Mouse (Mus musculus) intestine, postnatal 0 days (tissue): ENCODE results near the gene Col28a1. TPM values are rescaled to one million over a fixed set of nuclear protein-coding genes. Genes with fewer than 3 reads are reported as not detected.

Source experiments
- ATAC-seq: fragments of 200-750 bp; cut with Nextera tagmentation; 2 replicates; pipeline ENCODE4 v1.8.0; 2017; ENCODE audit warnings: mild to moderate bottlenecking, moderate TSS enrichment, moderate library complexity
- H3K27ac ChIP-seq: fragments of 300-500 bp; sonication (generic); 2 replicates; pipeline ENCODE4 v1.5.1; 2014; ENCODE audit warnings: mild to moderate bottlenecking, low read depth, low read length, moderate library complexity
- H3K27me3 ChIP-seq: fragments of 300-500 bp; sonication (generic); replicated peaks from 2 replicates; pipeline ENCODE4 v1.6.1; 2014; ENCODE audit warnings: low read length, mixed read lengths; ENCODE audit not compliant: control insufficient read depth, insufficient read depth
- H3K36me3 ChIP-seq: fragments of 300-500 bp; sonication (generic); 2 replicates; pipeline ENCODE4 v1.6.1; 2014; ENCODE audit warnings: mild to moderate bottlenecking, moderate library complexity; ENCODE audit not compliant: control insufficient read depth, insufficient read depth
- H3K4me1 ChIP-seq: fragments of 300-500 bp; sonication (generic); replicated peaks from 2 replicates; pipeline ENCODE4 v1.6.1; 2014; ENCODE audit warnings: antibody characterized with exemption, low read length, mixed read lengths; ENCODE audit not compliant: control insufficient read depth, insufficient read depth
- H3K4me2 ChIP-seq: fragments of 300-500 bp; sonication (generic); replicated peaks from 2 replicates; pipeline ENCODE4 v1.6.1; 2014; ENCODE audit warnings: low read depth, mild to moderate bottlenecking, moderate library complexity
- H3K4me3 ChIP-seq: fragments of 300-500 bp; sonication (generic); 2 replicates; pipeline ENCODE4 v1.5.1; 2014; ENCODE audit warnings: low read depth, low read length
- H3K9ac ChIP-seq: fragments of 300-500 bp; sonication (generic); 2 replicates; pipeline ENCODE4 v1.6.1; 2014; ENCODE audit warnings: mild to moderate bottlenecking, low read depth, low read length
- H3K9me3 ChIP-seq: fragments of 300-500 bp; sonication (generic); 2 replicates; pipeline ENCODE4 v1.6.1; 2016; ENCODE audit warnings: mixed run types; ENCODE audit not compliant: control insufficient read depth
- CTCF ChIP-seq: sonication (generic); IDR thresholded peaks from 2 replicates; pipeline ENCODE4 v1.5.1; 2016; ENCODE audit warnings: low read depth, mild to moderate bottlenecking, control low read depth, antibody characterized with exemption, moderate library complexity
- WGBS: fragments of 180-500 bp; shearing (Covaris S2); extraction: QIAGEN DNeasy Blood & Tissue Kit; methylation state at CpG from one replicate; pipeline ENCODE4 v1.1.7; 2014; 5-methylcytosine and 5-hydroxymethylcytosine counted together
- polyA plus RNA-seq: library from polyadenylated mRNA; unstranded; fragments of >200 nt; fragmentation: Nextera tagmentation; extraction: Ambion mirVana; gene quantifications from 2 replicates; pipeline ENCODE4 v1.2.1, GENCODE M21; 2015

Gene Col28a1
- 0.77 and 1.1 TPM in 2 replicates for polyA plus RNA-seq

DNA sequence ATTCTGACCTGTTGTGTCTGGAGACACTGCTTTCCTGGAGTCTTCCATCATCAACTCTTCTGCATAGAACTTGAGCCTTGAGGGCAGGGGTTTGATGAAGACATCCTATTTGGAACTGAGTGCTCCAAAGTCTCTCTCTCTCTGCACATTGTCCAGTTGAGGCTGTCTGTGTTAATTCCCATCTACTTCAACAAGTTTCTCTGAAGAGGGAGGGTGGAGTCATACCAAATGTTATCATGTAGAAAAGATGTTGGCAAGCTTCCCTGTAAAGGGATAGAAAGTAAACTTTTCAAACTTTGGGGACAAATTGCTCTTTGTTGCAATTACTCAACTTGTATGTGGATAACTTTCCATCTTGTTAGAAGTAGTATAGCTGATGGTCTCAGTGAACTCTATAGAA, at the start of gene Col28a1:
Col28a1 (minus strand) TSS at position 101 of the 400 bp plus-strand sequence.
- no peak within 1 kb of the TSS for H3K9ac ChIP-seq
- no peak for TF ChIP-seq CTCF
- H3K27ac ChIP-seq = no peak within 1 kb of the TSS
- no peak within 1 kb of the TSS for H3K4me2 ChIP-seq
- no peak for ATAC-seq
- no peaks in the 10 kb centered on the region for H3K27me3 ChIP-seq
- H3K36me3 ChIP-seq = no peaks in the 10 kb centered on the region
- H3K4me3 ChIP-seq = no peak within 1 kb of the TSS
- H3K4me1 ChIP-seq = no peaks in the 10 kb centered on the region
- no peaks in the 10 kb centered on the region for H3K9me3 ChIP-seq

DNA sequence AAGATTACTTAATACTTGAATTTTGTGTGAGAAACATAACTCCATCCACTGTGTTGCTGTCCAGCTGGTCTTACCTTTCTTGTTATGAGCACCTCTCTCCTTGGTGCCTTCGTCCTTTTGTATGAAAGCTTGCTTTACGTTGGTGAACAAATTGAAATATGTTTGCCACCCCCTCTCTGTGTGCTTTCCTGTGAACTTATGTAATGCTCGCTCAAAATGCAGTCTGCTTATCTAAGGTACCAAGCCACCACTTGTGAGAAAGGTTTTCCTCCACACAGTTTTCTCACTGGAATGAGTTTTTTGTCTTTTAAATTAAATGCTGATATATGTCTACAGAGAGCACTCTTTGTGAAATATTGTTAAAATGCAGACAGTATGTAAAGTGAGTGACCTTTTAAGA, 36.2 kb upstream of the Col28a1 start:
- 95% methylated on average over 3 of the region's 3 CpGs for WGBS
- TF ChIP-seq CTCF = no peak
- H3K36me3 ChIP-seq = peaks cover 35% of the 10 kb centered on the region

GRCm38 (mm10) chr6:8227035-8227434, 34.6 kb upstream of the Col28a1 start:
- Histone ChIP-seq H3K4me1 (no peaks in the 10 kb centered on the region), H3K9me3 (no peaks in the 10 kb centered on the region), H3K4me3 (no peak overlapping the region), H3K27ac (no peak overlapping the region), H3K36me3 (peaks cover 28% of the 10 kb centered on the region), H3K27me3 (no peaks in the 10 kb centered on the region), H3K9ac (no peak overlapping the region), H3K4me2 (no peak overlapping the region)
- no peak for TF ChIP-seq CTCF
- 74% methylated on average over 3 of the region's 3 CpGs for WGBS
- ATAC-seq = no peak

More for the DNA sequence above, 36.2 kb upstream of the Col28a1 start:
- no peaks in the 10 kb centered on the region for H3K27me3 ChIP-seq
- ATAC-seq = no peak
- H3K27ac ChIP-seq = no peak overlapping the region
- H3K4me1 ChIP-seq = no peaks in the 10 kb centered on the region
- H3K9ac ChIP-seq = no peak overlapping the region
- no peaks in the 10 kb centered on the region for H3K9me3 ChIP-seq
- no peak overlapping the region for H3K4me3 ChIP-seq
- H3K4me2 ChIP-seq = no peak overlapping the region

DNA sequence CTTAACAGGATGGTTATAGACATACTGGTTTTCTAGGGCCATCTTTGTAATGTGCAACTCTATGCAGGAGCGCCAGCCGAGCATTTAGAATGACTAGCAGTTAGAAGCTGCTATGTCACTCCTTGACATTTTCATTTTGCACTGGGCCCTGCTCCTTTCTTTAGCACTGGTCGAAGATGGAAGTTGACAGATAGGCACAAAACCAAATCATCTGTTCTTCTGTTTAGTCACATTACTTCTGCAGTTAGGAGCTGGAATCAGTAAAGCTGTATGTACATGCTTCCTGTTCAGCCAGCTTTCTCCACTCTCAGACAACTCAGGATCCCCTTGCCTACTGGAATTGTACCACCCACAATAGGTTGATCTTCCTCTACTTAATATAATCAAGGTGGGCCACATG, 18.2 kb upstream of the Col28a1 start:
- Histone ChIP-seq H3K27me3 (no peaks in the 10 kb centered on the region), H3K4me2 (no peak overlapping the region), H3K4me1 (0 out of 2 replicates have a peak, but pooled peaks cover 4% of the 10 kb centered on the region), H3K9me3 (no peaks in the 10 kb centered on the region), H3K36me3 (peaks cover 7% of the 10 kb centered on the region), H3K9ac (no peak overlapping the region), H3K27ac (no peak overlapping the region), H3K4me3 (no peak overlapping the region)
- WGBS = 97% methylated on average over 3 of the region's 3 CpGs
- ATAC-seq = no peak
- TF ChIP-seq CTCF = no peak

DNA sequence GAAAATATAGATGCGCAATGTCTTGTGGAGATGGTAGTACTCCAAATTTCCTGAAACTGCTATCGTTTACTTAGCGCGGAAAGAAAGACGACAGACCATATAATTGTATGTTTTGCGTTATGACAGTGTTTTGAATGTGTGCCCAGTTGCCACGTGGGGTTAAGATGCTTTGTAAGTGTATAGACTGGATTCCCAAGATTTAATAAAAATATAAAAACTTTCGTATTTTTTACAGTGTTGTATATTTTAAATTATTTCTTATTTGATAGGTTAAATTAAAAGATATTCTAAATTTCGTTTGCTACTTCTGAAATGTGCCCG, 17.4 kb upstream of the Col28a1 start:
- Histone ChIP-seq H3K9ac (peak overlapping the region; percentile 75), H3K4me3 (peak overlapping the region; percentile 73), H3K4me2 (peak overlapping the region; percentile 71), H3K4me1 (0 out of 2 replicates have a peak, but pooled peaks cover 4% of the 10 kb centered on the region), H3K36me3 (peaks cover 3% of the 10 kb centered on the region; the same call in 1 of the 2 replicates), H3K9me3 (no peaks in the 10 kb centered on the region), H3K27me3 (no peaks in the 10 kb centered on the region), H3K27ac (peak overlapping the region; percentile 90; the same call in 1 of the 2 replicates)
- TF ChIP-seq CTCF = no peak
- WGBS = 10% methylated on average over 10 of the region's 10 CpGs
- no peak for ATAC-seq

GRCm38 (mm10) chr6:8209047-8209865, 16.8 kb upstream of the Col28a1 start, which contains the start of gene Mios:
Mios (plus strand) TSS chr6:8209222.
- Histone ChIP-seq H3K4me2 (peak within 1 kb of the TSS; percentile 71), H3K27me3 (no peaks in the 10 kb centered on the region), H3K9me3 (no peaks in the 10 kb centered on the region), H3K27ac (peak within 1 kb of the TSS; percentile 90), H3K4me1 (0 out of 2 replicates have a peak, but pooled peaks cover 4% of the 10 kb centered on the region), H3K9ac (peak within 1 kb of the TSS; percentile 75), H3K36me3 (peaks cover 3% of the 10 kb centered on the region; the same call in 1 of the 2 replicates), H3K4me3 (peak within 1 kb of the TSS; percentile 73)
- under 1% methylated on average over 66 of the region's 90 CpGs for WGBS
- peak; percentile 97 for ATAC-seq
- peak; percentile 51 for TF ChIP-seq CTCF
